Mouse (Mus musculus) kidney, postnatal 14 days (tissue): ENCODE results near the gene Hba-a2.
A peak's percentile ranks its signal among the peaks of the same experiment; 100 is the strongest.

ENCODE experiments used
- DNase-seq: peaks from one replicate; pipeline ENCODE4 v3.0.0; 2022; ENCODE audit warnings: mixed read lengths

The Hba-a2 gene

GRCm38 (mm10) chr11:32320507-32321195 lies 24.4 kb downstream of the Hba-a2 start:
- DNase-seq: no peak

DNA sequence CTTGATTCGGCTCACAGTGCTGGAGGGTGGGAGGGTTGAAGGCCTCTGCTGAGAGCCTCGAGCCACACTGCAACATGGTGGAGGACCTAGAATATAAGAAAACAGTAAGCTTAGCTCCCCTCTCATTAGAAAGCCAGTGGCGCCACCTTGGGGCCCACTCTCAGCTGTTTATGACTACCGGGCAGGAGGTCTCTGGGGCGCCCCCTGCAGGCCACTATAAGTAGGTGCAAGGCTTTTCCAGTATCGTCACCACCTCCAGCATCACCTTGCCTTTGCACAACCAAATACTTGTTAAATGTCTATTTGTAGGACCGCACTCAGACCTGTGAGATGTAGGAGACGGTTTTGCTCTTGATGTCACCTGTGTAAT lies 24.9 kb downstream of the Hba-a2 start:
- DNase-seq: peak; percentile 74

GRCm38 (mm10) chr11:32324609-32325008 lies 28.3 kb downstream of the Hba-a2 start:
- peak; percentile 91 for DNase-seq

DNA sequence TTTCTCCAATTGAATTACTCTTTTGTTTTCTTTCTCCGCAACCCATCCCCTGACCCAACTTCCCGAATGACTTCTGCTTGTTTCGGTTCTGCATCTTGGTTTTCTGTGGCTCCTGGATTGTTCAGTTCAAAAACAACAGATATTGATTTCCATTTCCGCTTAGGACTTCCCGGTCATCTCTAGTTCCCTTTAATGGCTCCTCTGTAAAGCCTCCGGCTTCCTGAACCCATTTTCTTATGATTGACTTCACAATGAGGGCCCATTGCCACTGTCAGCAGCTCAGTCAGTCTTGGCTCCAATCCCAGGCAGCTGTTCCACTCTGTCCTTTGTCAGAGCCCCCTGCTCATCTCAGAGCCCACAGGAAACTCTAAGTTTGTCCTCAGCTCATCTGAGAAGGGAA lies 34.8 kb downstream of the Hba-a2 start:
- DNase-seq: peak; percentile 80

- DNase-seq: no peak
Observed at GRCm38 (mm10) chr11:32331861-32332260, 35.6 kb downstream of the Hba-a2 start.

DNA sequence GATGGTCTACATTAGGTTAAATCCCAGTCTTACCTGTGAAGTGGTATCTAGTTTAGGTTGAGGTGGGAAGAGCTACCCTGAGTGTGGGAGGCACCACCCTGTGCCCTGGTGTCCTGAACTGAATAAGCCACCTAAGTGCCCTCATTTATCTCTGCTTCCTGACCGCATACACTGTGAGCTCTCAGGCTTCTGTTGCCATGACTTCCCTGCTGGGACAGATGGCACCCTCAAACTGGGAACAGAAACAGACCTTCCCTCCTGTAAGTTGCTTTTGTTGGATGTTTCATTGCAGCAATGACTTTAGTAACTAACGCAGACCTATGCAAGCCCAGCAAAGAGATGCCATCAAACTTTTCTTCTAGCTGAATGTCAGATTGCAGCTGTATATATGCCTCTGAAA lies 36.9 kb downstream of the Hba-a2 start:
- no peak for DNase-seq

DNA sequence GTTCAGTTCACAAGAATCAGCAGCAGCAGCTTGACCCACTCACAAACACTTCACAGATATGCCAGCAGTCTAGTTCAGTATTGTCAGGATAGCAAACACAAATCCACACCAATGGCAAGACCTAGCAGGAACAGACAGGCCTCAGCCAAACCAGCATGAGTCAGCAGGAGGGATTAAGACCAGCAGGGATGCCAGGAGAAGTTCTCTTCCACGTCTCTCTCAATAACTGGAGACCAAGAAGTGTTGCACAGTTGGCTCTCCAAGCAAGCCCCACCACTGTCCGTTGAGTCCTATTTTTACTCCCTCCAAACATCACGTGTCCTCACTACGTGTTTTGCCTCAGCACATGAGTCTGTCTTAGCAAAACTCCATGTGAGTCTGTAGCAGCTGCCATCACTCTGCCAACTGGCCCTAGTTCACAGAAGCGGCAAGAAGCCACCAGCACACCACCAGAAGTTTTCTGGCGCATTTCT lies 40.2 kb downstream of the Hba-a2 start:
- DNase-seq: no peak

DNA sequence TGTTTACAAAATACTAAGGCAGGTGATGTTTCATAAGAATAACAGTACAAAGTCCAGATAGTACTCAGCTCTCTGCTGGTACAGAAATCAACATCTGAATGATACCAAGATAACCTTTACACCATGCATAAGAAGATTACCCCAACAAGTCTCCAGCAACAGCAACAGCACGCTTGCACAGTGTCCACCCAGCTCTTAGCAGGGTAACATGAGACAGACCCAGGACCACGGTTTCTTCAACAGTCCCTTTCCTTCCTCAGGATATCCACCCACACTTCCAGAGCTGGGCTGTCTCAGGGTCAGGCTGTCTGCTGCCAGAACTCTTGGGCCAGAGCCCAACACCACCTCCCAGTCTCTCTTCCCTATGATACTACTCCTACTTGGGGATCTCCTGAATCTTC lies 42.8 kb downstream of the Hba-a2 start:
- peak; percentile 70 for DNase-seq

- peak; percentile 54 for DNase-seq
Observed at GRCm38 (mm10) chr11:32340476-32341473, 44.5 kb downstream of the Hba-a2 start.

DNA sequence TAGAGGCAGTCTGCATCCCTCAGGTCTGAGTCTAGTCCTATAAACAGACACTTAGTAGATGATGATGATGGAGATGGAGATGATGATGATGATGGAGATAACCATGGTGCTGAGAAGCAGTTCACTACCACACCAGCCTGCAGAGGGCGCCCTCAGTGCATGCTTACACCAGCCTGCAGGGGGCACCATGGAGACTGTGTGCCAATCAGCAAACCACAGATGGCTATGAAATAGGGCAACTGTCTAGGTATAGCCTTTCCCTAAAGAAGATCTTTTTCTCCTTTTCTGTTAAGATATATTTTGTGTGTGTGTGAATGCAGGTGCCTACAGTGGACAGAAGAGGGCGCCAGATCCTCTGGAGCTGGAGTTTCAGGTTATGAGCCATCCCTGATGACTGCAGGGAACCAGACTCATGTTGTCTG lies 46.5 kb downstream of the Hba-a2 start:
- peak; percentile 37 for DNase-seq

DNA sequence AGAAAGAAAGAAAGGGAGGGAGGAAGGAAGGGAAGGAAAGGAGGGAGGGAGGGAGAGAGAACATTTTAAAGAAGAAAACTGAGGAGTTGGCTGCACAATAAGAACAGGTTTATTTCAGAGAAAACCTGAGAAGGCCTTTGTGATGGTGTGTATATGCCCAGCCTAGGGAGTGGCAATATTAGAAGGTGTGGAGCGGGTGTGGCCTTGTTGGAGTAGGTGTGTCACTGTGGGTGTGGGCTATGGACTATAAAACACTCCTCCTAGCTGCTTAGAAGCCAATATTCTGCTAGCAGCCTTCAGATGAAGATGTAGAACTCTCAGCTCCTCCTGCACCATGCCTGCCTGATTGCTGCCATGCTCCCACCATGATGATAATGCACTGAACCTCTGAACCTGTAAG lies 47.1 kb downstream of the Hba-a2 start:
- no peak for DNase-seq

DNA sequence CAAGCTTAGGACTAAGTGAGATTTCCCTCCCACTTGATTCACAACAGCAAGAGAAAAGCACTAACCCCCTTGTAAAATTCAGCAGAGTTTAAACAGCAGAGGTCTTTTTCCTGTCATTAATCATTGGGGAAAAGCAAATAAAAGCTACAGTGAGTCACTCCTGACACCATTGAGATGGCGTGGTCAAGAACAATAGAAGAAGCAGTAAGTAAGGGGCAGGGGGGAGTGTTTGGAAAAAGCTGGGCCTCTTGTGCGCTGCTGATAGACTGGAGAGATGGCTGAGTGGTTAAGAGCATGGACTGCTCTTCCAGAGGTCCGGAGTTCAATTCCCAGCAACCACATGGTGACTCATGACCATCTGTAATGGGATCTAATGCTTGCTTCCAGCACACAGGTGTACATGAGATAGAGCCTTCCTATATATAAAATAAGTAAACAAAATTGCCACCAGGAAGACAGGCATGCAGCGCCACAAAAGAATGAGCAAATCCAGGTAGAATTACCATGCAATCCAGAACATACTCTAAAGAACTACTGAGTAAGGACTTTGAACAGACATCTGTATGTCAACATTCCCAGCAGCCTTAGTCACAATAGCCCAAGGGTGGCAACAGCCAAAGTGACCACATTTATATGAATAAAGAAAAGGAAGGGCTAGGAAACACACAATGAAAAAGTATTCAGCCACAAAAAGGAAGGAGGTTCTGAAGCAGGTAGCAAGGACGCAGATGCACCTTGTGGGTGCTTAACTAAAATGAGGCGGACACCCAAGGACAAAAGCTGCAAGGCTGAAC lies 49.4 kb downstream of the Hba-a2 start:
- DNase-seq: no peak
